Mouse (Mus musculus) adrenal gland, postnatal 10 days (tissue): ENCODE results near the gene Pcyox1. TPM values are rescaled to one million over a fixed set of nuclear protein-coding genes. Genes with fewer than 3 reads are reported as not detected.
"Not testable (repeated sequence)": the region's sequence is repeated elsewhere in the genome, so short reads cannot be mapped to it uniquely, and the experiment has no call there.

Experiments
- DNase-seq: peaks from one replicate; pipeline ENCODE4 v3.0.0; 2021; ENCODE audit warnings: mixed read lengths
- total RNA-seq, 2 experiments: library from RNA; stranded (reverse); gene quantifications; 2 replicates each; pipeline ENCODE4 v1.2.3; 2021

Gene Pcyox1
- total RNA-seq, 2 experiments from 2014 or later: 149 to 167 TPM

DNA sequence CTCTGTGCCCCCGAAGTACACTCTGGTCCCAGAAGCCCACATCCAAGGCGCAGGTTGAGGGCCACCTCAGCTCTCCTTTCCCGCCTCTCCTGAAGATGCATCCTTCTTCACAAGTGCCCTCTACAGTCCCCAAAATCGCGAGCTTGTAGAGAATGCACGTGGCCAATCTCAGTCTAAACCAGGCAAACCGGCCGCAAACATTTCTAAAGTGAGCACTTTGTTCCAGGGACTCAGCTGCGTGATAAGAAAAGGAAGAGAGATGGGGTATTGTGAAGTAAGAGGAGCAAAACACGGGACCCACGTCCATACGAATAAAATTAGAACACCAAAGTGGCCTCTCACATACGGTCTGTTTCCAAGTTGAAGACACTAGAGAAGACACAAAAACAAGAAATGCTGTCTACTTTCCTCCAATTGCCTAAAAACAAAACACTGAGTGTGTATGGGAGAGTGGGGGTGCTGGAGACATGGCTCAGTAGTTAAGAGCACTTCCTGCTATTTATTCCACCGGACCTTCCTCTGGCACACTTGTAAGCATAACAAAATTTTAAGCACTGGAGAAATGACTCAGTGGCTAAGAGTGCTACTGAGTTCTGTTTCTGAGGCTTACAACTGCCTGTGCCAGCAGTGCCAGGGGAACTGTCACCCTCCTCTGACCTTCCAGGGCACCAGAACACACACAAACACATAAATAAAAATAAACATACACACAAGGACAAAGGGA lies 465 bp upstream of the Pcyox1 start:
- no peak for DNase-seq

DNA sequence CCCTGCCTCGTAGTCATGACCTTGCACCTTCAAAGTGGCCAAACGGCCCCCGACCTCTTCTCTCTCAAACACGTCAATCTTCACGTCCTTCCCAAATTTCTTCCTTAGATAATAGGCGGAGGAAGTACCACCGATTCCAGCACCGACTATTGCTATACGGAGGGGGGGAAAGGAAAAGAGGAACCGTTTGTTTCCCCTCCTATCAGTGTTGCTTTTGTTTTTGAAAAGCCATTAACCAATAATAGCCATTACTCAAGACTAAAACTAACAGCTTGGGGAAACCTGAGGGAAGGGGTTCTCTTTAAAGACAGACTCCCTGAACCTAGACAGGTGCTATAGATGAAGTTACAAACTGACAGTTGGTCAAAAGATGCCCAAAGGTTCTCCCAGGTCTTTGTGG lies 985 bp downstream of the Pcyox1 start:
- no peak for DNase-seq

DNA sequence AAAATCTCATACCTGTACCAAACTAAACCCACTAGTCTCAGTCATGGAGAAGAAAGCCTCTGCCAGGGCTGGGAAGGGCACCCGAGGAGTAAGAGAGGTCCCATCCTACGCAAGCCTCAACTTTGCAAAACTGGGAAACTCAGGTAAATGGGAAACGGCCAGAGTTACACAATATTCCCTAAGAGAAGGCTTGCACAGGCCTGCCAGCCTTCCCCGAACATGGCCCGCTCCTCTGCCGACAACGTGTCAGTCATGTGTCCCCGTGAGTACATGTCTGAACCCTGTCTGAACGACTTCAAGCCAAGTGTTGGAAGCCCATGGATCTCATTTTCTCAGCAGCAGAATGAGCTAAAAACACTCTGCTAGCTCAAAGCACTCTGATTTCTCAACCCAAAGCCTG lies 1.9 kb downstream of the Pcyox1 start:
- DNase-seq: peak; percentile 15

DNA sequence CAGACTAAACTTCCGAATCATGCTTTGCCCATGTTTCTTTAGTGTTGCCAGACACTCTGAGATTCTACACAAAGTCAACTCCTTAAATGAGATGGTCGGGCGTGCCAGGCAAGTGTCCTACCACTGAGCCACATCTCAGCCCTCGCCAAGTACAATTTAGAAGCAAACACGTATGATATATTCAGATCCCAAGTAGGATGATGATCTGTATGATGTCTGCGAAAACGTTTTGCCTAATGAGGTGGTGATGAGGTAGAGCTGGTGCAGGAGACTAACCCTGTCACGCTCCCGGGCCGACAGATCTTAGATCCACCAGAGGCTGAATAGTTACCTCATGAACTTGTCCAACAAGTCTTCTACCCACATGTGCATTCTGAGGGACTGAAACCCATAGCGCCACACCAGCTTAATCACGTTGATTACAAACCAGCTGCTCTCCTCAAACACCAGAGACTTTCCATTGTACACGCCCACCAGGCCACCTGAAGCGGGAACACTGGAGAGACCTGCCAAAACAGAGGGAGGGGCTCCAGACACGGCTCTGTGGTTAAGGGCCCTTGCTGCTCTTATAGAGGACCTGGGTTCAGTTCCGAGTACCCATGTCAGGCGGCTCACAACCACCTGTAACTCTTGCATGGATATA lies 2.8 kb downstream of the Pcyox1 start:
- no peak for DNase-seq

DNA sequence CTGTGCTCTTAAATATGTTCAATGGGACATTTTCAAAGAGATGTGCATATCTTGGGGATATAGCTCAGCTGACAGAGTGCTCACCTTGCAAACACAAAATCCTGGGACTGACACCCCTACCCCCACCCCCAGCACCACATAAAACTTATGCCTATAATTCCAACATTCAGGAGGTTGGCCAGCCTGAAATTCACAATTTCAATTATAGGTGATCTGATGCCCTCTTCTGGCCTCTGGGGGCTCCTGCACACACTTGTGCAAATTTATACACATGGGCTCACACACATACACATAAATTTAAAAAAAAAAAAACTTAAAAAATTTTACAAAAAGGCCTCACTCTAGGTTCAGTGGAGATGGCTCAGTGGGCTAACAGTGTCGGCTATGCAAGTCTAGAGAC lies 3.8 kb downstream of the Pcyox1 start:
- DNase-seq: no peak

DNA sequence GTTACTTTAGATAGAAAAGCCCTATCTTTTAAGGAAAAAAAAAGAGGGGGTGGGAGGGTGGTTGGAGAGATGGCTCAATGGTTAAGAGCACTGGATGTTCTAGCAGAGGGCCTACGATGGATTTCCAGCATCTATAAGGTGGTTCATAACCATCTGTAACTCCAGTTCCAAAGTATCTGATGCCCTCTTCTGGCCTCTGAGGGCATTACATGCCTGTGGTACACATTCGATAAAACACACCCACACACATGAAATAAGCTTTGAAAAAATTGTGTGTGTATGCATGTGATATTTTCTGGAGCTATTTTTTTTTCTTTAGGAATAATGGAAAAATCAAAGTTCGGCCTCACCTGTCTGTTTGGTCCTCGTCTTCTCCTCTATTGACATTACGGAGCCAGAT lies 5.6 kb downstream of the Pcyox1 start:
- no peak for DNase-seq

DNA sequence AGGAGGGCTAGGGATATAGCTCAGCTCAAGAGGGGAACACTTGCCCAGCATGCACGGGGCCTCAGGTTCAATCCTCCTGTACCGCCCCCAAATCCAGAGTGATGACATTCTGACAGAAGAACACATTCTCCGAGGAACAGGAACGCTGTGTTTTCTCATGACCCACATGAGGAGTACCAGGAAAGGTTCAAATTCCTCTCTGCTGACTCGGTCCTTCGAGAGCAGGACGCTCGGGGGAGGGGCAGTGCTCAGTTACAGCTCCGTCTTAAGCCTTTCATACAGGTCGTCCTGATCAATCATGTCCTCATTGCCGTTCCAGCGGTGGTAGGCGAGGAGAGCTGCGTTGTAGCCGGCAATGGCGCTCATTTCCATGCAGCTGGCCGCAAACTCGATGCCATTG lies 8.5 kb downstream of the Pcyox1 start:
- DNase-seq: no peak

DNA sequence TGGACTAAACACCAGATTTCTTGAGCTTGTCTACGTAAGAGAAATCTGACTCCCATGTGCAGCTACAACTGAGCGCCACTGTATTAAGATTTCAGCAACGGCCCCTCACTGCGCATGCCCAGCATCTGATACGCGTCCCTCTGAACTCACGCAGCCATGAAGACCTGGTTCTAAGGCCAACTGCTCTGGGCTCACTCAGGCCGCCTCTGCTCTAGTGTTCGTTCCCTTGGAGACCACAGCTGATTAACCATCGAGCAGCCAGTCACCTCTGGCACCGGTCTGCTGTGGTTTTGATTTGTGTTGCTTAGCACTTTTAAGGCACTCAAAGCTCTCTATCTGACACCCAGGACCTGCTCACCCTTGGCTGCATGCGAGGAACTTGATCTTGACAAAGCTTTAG lies 9.6 kb downstream of the Pcyox1 start:
- DNase-seq: no peak

DNA sequence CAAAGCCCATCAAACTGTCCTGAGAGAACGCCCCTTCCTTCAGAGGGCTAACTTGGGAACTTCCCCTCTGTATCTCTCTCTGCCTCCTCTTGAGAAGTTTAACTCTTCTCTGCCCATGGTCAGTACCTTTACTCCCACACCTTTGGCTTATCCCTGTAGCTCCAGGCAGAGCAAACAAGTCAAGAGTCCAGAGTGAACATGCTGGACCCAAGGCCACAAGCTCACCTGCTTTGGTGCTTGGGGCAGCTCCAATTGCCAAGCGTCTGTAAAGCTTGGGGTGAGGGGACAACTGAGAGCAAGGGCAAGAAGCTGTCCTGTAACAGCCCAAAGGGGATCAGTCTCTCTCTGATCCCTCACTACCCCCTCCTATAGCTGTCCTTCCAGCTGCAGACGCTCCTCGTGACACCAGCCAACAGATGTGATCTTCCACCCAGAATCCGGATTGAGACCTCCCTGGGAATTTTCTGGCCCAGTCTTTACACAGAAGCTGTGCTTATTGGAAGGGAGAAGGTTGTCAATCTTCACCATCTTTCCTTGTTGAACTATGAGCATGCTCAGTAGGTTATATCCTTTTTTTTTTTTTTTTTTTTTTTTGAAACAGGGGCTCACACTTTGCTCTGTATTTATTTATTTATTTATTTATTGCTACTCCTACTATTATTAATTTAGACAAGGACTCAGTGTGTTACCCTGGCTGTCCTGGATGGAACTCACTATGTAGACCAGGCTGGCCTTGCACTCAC lies 11.4 kb downstream of the Pcyox1 start:
- DNase-seq: no peak

DNA sequence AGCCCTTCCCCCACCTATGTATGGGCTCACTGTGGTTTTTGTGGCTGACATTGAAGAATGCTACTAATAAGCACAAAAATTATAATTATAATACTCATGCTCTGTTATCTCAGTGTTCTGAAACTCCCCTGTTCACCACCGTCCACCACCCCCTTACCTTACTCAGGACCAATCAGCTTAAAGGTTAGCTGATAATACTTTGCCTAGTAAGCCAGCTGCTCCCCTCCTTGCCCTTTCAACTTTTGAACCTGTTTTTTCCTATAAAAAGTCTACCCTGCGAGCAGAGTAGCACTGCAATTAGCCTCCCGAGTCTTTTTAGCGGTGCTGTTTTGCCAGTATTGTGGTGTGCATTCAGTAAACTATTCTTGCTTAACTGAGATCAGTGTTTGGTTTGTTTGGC lies 12.3 kb downstream of the Pcyox1 start:
- DNase-seq: no peak

DNA sequence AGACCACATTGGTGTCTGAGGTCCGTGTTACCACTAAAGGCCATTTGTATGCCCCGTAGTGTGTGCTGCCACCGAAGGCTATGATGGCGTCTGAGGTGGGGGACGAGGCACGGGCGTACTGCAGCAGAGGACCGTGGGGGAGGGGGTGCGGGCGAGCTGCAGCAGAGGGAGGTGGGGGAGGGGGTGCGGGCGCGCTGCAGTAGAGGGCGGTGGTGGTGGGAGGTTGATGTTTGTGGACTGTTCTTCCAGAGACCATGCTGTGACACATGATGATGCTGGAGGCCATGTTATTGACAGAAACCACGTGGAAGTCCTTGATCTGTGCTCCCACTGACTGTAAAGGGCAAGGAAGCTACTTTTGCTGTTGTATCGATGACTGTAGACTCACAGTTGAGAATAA lies 13.6 kb downstream of the Pcyox1 start:
- DNase-seq: no peak

DNA sequence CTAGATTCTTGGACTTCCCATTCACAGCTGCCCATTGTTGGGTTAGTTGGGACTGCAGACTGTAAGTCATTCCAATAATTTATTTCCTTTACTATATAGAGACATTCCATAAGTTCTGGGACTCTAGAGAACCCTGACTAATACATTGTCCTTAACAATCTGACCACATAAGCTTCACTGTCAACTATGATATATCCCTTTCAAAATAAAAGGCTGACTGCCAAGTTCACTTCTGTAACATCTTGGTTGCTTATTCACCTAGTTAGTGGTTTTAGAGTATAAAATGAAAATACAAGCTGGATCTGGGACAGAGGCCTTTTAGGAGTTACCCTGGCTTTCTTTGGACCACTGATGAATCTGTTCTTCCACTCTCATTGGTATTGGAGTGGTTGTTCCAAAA lies 14.4 kb downstream of the Pcyox1 start:
- DNase-seq: no peak

DNA sequence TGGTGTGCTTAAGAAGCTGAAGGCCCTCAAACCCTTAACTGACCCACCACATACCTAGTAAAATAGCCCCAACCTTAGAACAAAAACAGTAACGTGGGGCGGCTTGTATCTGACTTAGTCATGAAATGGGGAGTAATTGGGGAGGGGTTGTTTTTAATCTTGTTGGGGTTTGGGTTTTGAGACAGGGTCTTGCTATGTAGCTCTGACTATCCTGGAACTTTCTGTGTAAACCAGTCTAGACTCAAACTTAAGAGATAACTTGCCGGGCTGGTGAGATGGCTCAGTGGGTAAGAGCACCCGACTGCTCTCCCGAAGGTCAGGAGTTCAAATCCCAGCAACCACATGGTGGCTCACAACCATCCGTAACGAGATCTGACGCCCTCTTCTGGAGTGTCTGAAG lies 16.8 kb downstream of the Pcyox1 start:
- not testable (repeated sequence) for DNase-seq

DNA sequence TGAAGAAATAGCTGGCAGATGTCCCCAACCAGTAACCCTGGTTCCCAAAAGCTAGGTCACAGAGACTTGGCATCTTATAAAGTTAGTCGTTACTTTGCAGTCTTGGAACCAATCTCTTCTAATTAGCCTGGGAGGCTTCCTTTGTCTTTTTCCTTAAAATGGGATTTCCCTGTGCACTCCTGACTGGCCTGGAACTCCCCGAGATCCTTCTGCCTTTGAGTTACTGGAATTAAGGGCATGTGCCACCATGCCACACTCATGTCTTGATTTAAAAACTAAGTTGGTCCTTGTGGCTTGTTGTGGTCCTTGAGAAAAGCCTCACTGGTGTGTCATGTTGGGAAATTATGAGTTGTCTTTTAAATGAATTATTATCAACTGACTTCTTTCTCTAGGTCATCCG lies 18.6 kb downstream of the Pcyox1 start:
- peak; percentile 24 for DNase-seq

DNA sequence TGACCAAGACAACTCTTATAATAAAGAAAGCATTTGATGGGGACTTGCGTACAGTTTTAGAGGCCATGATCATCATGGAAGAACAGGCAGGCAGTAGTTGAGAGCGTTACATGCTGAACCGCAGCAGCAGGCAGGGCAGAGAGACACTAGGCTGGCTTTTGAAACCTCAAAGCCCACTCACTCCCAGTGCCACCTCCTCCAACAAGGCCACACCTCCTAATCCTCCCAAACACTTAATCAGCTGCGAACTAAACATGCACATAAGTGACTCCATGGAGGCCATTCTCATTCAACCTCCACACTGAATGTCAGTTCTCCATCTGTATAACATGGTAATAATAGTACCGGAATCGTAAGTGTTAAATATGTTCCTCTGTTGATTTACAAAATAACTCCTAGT lies 23.4 kb downstream of the Pcyox1 start:
- no peak for DNase-seq

DNA sequence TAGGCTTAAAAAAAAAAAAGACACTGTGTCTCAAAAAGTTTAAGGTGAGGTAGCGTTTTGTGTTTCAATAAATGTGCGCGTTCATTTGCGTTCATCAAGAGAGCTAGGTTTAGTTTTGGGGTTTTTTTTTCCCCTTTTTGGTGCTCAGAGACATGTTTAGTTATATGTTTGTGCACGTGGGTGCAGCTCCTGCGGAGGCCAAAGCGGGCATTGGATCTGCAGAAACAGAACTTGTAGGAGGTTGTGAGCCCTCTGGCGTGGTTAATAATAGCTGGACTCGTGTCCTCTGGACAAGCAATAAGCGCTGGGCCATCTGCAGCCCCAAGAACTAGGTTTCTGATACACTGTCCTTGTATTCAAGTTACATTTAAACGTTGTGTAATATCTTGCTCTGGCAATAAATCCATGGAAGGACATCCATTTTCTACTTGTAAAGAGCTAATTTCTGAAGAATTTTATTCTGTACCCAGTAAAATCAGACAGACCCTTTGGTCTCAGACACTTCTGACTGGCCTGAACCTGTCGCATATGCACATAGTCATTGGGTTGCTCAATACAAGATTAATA lies 24.9 kb downstream of the Pcyox1 start:
- DNase-seq: peak; percentile 44

DNA sequence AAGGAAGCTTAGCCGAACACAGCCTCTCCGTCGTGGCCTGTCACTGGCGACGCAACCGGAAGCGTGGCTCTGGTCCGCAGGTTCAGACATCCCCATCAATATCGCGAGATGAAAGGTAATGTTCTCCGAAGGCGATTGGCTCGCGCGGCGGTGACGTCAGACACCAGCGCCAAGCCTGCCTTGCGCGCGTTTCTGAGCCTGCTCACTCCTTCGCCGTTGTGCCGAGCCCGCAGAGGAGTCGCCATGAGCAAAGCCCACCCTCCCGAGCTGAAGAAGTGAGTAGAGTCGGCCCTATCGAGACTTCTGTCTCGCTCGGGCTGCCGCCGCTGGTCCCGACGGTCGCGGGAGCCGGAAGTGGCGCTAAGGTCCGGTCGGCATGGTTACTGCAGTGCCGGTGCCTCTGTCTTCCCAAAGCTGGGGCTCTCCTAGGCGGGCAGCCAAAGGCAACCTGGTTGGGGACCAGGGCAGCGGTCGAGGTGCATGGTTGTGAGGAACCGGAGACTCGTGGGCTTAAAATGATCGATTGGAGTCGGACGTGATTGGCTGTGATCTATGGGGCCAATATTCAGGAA lies 25.5 kb downstream of the Pcyox1 start:
- peak; percentile 97 for DNase-seq

DNA sequence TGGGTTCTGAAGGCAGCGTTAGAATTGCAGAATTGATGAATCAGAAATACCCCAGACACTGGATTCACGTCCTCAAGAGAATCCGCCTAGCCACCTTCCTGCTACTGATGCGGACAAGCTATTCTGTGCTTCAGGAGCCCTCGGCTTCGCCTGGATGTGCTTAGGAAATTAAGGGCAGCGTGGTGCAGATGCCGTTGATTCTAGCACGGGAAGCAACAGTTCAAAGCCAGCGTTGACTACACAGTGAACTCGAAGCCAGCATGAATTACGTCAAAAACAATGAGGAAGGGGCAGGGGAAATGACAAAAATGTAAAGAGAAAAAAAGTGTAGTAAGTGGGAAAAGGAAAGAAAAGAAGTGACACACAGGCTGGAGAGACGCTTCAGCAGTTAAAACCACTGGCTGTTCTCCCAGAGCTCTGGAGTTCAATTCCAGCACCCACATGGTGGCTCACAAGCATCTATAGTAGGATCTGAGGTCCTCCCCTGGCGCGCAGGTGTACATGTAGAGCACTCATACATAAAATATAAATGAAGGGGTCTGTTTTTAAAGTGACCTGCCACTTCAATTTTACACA lies 26.1 kb downstream of the Pcyox1 start, which contains the start of gene Snrpg:
Gene Snrpg (plus strand): TSS at position 541 of the 576 bp plus-strand sequence.
- DNase-seq: no peak

DNA sequence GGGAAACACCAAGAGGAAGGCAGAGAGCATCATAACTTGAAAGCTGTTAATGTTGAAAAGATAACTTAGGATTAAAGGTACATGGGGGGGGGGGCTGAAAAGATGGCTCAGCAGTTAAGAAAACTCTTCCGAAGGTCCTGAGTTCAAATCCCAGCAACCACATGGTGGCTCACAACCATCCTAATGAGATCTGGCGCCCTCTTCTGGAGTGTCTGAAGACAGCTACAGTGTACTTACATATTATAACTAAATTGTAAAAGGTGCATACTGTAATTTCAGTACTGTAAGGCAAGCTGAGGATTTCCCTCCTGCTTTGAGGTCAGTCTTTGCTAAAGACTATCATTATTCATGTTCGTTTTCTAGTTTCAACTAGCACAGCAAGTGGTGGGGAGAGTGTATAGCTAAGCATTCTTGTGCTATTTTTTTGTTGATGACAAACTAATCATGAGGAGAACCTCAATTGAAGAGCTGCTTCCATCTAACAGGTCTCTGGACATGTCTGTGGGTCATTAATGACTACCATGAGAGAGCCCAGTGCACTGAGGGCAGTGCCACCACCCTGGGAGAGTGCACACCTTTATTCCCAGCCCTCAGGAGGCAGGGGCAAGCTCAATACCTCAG lies 26.8 kb downstream of the Pcyox1 start:
- no peak for DNase-seq

DNA sequence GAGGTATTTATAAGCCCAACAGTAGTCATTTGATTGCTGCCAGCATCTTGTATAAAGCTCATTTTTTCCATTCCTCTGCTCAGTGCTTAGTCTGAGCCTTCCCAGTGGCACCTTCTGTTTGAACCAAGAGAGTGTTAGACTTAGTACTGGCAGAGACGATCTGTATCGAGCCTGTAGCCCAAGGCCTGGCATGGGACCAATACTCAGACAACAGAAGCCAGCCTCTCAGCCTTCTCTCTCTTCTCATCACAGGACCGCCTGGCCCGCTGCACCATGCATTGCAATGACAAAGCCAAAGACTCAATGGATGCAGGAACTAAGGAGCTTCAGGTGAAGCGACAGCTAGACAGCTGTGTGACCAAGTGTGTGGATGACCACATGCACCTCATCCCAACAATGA lies 28.5 kb downstream of the Pcyox1 start:
- no peak for DNase-seq

DNA sequence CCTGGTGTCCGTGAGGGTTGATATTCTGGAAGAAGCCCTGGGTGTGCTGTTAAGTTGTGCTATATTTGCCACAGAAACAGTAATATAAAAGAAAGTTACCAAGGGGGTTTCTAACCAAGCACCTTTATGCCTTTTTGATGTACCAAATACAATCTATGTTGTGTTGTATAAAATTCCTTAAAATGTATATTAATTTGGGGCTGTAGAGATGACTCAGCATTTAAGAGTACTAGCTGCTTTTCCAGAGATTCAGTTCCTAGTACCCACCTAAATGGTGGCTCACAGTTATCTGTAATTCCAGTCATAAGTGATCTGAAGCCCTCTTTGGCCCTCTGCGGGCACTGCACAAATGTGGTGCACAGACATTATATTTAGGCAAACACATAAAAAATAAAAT lies 30.1 kb downstream of the Pcyox1 start:
- DNase-seq: no peak
